Mouse (Mus musculus) c-Kit-negative CD71-positive TER-119-positive erythroid progenitor cells, embryonic 14.5 days (primary cell): ENCODE measurements around the gene Pif1.

ENCODE experiments used
- DNase-seq: peaks from one replicate; pipeline ENCODE4 v3.0.0-alpha.2; 2013; ENCODE audit warnings: low read depth, low spot score

The Pif1 gene

DNA sequence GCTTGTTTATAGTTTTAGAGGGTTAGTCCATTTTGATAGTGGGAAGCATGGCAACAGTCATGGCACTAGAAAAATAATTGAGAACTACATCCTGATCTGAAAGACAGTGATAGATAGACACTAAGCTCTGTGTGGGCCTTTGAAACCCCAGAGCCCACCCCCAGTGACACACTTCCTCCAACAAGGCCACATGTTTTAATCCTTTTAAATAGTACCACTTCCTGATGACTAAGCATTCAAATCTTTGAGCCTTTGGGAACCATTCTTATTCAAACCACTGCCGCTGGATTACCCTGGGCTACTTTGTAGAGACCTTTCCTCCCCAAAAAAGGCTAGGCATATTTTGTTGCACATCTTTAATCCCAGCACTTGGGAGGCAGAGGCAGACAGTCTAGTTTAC lies 48.8 kb downstream of the Pif1 start:
- no peak for DNase-seq

DNA sequence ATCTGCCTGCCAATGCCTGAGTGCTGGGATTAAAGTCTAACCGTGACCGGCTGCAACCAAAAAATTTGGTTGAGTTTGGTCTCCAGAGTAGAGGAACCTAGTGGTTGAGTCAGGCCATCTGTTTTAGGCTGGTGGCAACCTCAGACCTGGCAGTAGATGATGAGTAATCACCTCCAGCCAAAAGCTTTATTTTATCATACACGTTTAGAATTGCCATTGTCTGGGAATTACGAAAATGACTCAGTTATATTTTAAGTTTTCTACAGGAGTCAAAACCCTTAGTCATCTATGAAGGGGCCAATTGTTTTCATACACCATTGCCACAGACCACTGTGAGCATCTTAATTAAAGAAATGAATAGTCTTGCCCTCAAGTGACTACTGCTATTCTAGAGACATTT lies 50.0 kb downstream of the Pif1 start:
- no peak for DNase-seq

DNA sequence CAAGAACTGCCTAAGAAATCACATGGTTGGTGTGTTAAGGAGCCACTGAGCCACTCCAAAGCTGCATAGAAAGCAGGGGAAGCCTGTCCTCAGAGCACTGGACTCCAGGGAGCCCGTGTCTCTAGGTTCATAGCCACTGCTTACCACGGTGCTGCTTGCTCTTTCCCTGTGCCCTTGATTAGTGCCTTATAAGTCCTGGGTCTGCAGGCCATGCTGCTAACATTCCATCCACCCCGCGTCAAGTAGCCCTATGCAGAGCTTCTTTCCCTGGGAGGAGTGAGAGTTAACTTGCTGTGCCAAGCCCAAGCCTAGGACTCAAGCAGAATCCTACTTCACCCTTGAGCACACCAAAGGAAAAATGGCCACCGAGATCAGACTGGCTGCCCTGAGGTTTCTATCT lies 52.1 kb downstream of the Pif1 start:
- no peak for DNase-seq

DNA sequence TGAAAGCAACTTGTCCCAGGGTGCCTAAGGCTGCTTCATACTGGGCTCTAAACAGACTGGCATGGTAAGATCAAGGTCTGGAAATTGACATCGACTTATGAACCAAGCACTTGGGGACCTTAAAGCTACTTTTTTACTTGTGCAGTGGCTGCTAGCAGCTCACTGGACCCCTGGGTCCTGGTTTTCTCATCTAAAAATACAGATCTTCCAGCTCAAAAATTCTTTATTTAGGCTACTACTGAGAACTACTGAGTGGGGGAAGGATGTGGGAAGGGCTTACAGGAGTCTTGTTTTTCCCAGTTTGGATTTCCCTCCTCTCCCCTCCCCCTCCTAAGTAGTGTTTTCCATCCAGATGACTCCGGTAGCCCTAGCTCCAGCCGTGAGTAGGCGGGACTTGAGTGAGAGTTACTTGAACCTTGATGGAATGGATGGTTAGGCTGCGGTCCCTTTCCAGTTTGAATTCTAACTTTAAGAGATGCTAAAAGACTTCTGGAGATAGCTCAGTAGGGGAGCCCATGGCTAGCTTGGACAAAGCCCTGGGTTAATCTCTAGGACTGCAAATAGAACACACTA lies 54.0 kb downstream of the Pif1 start:
- DNase-seq, result no peak

DNA sequence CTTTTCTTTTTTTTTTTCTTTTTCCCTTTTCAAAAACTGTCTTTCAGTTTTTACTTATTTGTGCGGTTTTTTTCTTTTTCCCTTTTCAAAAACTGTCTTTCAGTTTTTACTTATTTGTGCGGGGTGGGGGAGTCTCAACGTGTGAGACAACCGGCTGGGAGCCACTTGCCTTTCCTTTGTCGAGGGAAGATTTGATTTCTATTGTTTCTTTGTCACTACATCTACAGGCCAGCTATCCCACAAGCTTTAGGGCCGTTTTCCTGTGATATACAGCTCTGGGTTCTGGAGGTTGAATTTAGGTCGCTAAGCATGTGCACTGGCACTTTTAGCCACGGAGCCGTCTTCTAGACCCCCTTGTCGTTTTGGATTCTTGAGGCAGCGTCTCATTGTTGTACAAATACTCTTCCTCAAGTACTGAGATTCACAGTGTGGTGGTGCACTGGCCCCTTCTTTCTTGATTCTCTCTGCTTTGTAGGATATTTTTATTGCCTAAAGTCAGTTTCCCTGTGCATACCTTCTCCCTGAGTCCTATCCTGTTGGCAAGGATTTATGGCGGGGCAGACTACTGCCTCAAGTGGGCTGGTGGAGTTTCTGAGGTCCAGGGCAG lies 54.6 kb downstream of the Pif1 start:
- DNase-seq, result no peak

DNA sequence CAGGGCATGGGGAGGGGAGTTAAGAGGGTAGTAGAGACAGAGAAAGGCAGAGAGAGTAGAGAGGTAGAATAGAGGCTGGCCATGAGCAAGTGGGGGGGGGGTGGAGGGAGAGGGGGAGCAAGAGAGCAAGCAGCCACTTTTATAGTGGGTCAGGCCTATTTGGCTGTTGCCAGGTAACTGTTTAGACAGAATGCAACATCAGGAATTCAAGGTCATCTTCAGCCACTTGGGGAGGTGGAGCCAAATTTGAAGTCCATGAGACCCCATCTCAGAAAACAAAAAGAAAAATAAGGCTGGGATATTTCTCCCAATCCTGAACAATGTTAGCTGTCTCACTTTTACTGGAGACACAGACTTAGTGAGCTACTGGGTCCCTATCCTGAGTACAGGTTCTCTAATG lies 55.6 kb downstream of the Pif1 start:
- DNase-seq, result no peak

DNA sequence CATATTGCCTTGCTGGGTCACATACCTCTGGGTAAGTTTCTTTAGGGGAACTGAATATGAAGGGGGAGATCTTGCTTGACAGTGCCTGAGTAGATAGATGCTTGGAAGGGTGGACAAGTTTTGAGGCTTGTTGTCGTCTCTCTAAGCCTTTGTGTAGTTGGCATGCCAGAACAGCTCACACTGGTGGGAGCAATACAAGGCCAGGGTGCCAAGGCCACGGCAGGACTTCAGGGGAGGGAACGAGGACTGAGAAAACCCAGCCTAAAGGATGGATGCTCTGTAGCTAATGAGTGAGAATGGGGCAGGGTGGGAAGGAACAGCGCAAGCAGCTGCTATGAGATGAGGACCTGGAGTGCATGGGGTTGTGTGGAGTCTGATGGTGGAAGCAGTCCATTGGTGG lies 58.0 kb downstream of the Pif1 start:
- DNase-seq, result no peak
